Mouse (Mus musculus) midbrain, embryonic 11.5 days (tissue): ENCODE measurements around the gene Atcay. TPM values are rescaled to one million over a fixed set of nuclear protein-coding genes. Genes with fewer than 3 reads are reported as not detected.

Experiments
- ATAC-seq: fragments of 200-750 bp; cut with Nextera tagmentation; 2 replicates; pipeline ENCODE4 v1.8.0; 2017; ENCODE audit warnings: moderate TSS enrichment, moderate library complexity; ENCODE audit not compliant: low FRiP score
- DNase-seq: peaks from one replicate; pipeline ENCODE4 v3.0.0; 2015; ENCODE audit warnings: low spot score; ENCODE audit errors: missing footprints
- H3K27ac ChIP-seq: fragments of 300-500 bp; sonication (generic); 2 replicates; pipeline ENCODE4 v1.5.1; 2014; ENCODE audit warnings: low read depth, low read length
- H3K27me3 ChIP-seq: fragments of 300-500 bp; sonication (generic); 2 replicates; pipeline ENCODE4 v1.6.1; 2014; ENCODE audit warnings: mild to moderate bottlenecking, low read length, moderate library complexity, mixed read lengths; ENCODE audit not compliant: control insufficient read depth, insufficient read depth
- H3K36me3 ChIP-seq: fragments of 300-500 bp; sonication (generic); 2 replicates; pipeline ENCODE4 v1.6.1; 2014; ENCODE audit warnings: mild to moderate bottlenecking, low read length, moderate library complexity, mixed read lengths; ENCODE audit not compliant: control insufficient read depth, insufficient read depth
- H3K4me1 ChIP-seq: fragments of 300-500 bp; sonication (generic); 2 replicates; pipeline ENCODE4 v1.6.1; 2014; ENCODE audit warnings: low read length; ENCODE audit not compliant: control insufficient read depth, insufficient read depth
- H3K4me2 ChIP-seq: fragments of 300-500 bp; sonication (generic); 2 replicates; pipeline ENCODE4 v1.6.1; 2014; ENCODE audit warnings: mild to moderate bottlenecking, moderate library complexity
- H3K4me3 ChIP-seq: fragments of 300-500 bp; sonication (generic); 2 replicates; pipeline ENCODE4 v1.5.1; 2014; ENCODE audit warnings: low read depth, low read length
- H3K9ac ChIP-seq: fragments of 300-500 bp; sonication (generic); 2 replicates; pipeline ENCODE4 v1.6.1; 2014; ENCODE audit warnings: low read length
- H3K9me3 ChIP-seq: fragments of 300-500 bp; sonication (generic); 2 replicates; pipeline ENCODE4 v1.6.1; 2016; ENCODE audit warnings: low read length; ENCODE audit not compliant: control insufficient read depth
- WGBS: fragments of 180-500 bp; shearing (Covaris S2); extraction: QIAGEN DNeasy Blood & Tissue Kit; methylation state at CpG from one replicate; pipeline ENCODE4 v1.1.7; 2014; 5-methylcytosine and 5-hydroxymethylcytosine counted together
- microRNA-seq: library from miRNA; unstranded; fragments of <30 nt; microRNA quantifications from one replicate; pipeline ENCODE4, GENCODE M21; 2017
- polyA plus RNA-seq: library from polyadenylated mRNA; unstranded; fragments of >200 nt; fragmentation: Nextera tagmentation; extraction: Ambion mirVana; gene quantifications from 2 replicates; pipeline ENCODE4 v1.2.1, GENCODE M21; 2014

Gene Atcay
- polyA plus RNA-seq, 1 experiment from 2014 or later, result 22.2 TPM

- no peak for ATAC-seq
- H3K27me3 ChIP-seq, result no peaks in the 10 kb centered on the region
- WGBS, result 89% methylated on average over 6 of the region's 6 CpGs
These were observed 75.9 kb downstream of the Atcay start for GRCm38 (mm10) chr10:81154736-81155135.

More at GRCm38 (mm10) chr10:81154736-81155135, 75.9 kb downstream of the Atcay start:
- DNase-seq, result no peak
- H3K4me3 ChIP-seq, result no peak overlapping the region
- H3K36me3 ChIP-seq, result peaks cover 31% of the 10 kb centered on the region
- H3K4me2 ChIP-seq, result no peak overlapping the region
- H3K9me3 ChIP-seq, result no peaks in the 10 kb centered on the region
- H3K9ac ChIP-seq, result no peak overlapping the region
- no peaks in the 10 kb centered on the region for H3K4me1 ChIP-seq
- no peak overlapping the region for H3K27ac ChIP-seq

Small RNA genes within 50 kb of the gene (microRNA-seq; reads per million reads assigned to microRNA genes)
- gene Mir3057, result 19.7 reads per million, percentile 37 among the genes with 10 or more reads in this experiment

Other genes with a start within 250 kb of the Atcay start
- 6.6 and 7.0 TPM in 2 replicates for gene Gng7, start 215.9 kb downstream of the Atcay start, polyA plus RNA-seq
- 3.1 and 3.3 TPM in 2 replicates for gene Diras1, start 205.2 kb downstream of the Atcay start, polyA plus RNA-seq
- gene Slc39a3, start 193.4 kb downstream of the Atcay start, polyA plus RNA-seq, result 9.1 and 10.1 TPM in 2 replicates
- 200 and 232 TPM in 2 replicates for gene Sgta, start 170.7 kb downstream of the Atcay start, polyA plus RNA-seq
- gene Thop1, start 160.8 kb downstream of the Atcay start, polyA plus RNA-seq, result 44.1 and 51.4 TPM in 2 replicates
- 0.08 and 0.34 TPM in 2 replicates for gene Creb3l3, start 132.0 kb downstream of the Atcay start, polyA plus RNA-seq
- gene Map2k2, start 124.9 kb downstream of the Atcay start, polyA plus RNA-seq, result 189 and 210 TPM in 2 replicates
- gene Zbtb7a, start 95.6 kb downstream of the Atcay start, polyA plus RNA-seq, result 5.3 and 5.6 TPM in 2 replicates
- 42.1 and 46.5 TPM in 2 replicates for gene Pias4, start 62.9 kb downstream of the Atcay start, polyA plus RNA-seq
- gene Eef2, start 54.2 kb downstream of the Atcay start, polyA plus RNA-seq, result 398 and 422 TPM in 2 replicates
- 49.7 and 50.6 TPM in 2 replicates for gene Dapk3, start 47.8 kb downstream of the Atcay start, polyA plus RNA-seq
- gene 4930442H23Rik, start 47.0 kb downstream of the Atcay start, polyA plus RNA-seq, result not detected in 2 replicates
- not detected in 2 replicates for gene Nmrk2, start 28.8 kb downstream of the Atcay start, polyA plus RNA-seq
- gene Zfr2, start 2.3 kb upstream of the Atcay start, polyA plus RNA-seq, result 3.0 and 3.8 TPM in 2 replicates
- 2.5 and 2.7 TPM in 2 replicates for gene Matk, start 22.1 kb upstream of the Atcay start, polyA plus RNA-seq
- 198 and 205 TPM in 2 replicates for gene Mrpl54, start 36.1 kb upstream of the Atcay start, polyA plus RNA-seq
- gene Apba3, start 36.1 kb upstream of the Atcay start, polyA plus RNA-seq, result 25.4 and 31.2 TPM in 2 replicates
- 3.9 and 4.0 TPM in 2 replicates for gene Tjp3, start 60.7 kb upstream of the Atcay start, polyA plus RNA-seq
- gene Pip5k1c, start 62.1 kb upstream of the Atcay start, polyA plus RNA-seq, result 42.0 and 46.2 TPM in 2 replicates
- 31.9 and 36.8 TPM in 2 replicates for gene Cactin, start 90.3 kb upstream of the Atcay start, polyA plus RNA-seq
- 2.4 and 2.6 TPM in 2 replicates for gene Tbxa2r, start 97.9 kb upstream of the Atcay start, polyA plus RNA-seq
- 0.04 TPM in 1 of 2 replicates, not detected in the other for gene Gipc3, start 112.4 kb upstream of the Atcay start, polyA plus RNA-seq
- gene Hmg20b, start 119.6 kb upstream of the Atcay start, polyA plus RNA-seq, result 89.1 and 97.7 TPM in 2 replicates
- 2.8 and 4.4 TPM in 2 replicates for gene Mfsd12, start 126.7 kb upstream of the Atcay start, polyA plus RNA-seq
- gene 4930404N11Rik, start 135.0 kb upstream of the Atcay start, polyA plus RNA-seq, result 0.12 TPM in 1 of 2 replicates, not detected in the other
- gene Fzr1, start 147.7 kb upstream of the Atcay start, polyA plus RNA-seq, result 94.3 and 104 TPM in 2 replicates
- 43.3 and 53.7 TPM in 2 replicates for gene Dohh, start 153.6 kb upstream of the Atcay start, polyA plus RNA-seq
- 2.7 and 2.9 TPM in 2 replicates for gene Gm48551, start 153.6 kb upstream of the Atcay start, polyA plus RNA-seq
- gene Gm48552, start 158.2 kb upstream of the Atcay start, polyA plus RNA-seq, result 0.20 and 0.47 TPM in 2 replicates
- 2.3 and 2.7 TPM in 2 replicates for gene Smim24, start 162.2 kb upstream of the Atcay start, polyA plus RNA-seq
- 6.6 and 6.9 TPM in 2 replicates for gene Nfic, start 224.8 kb upstream of the Atcay start, polyA plus RNA-seq